Mouse (Mus musculus) forebrain, embryonic 14.5 days (tissue): Measurements from ENCODE around the gene Anapc7. TPM values are rescaled to one million over a fixed set of nuclear protein-coding genes. Genes with fewer than 3 reads are reported as not detected.

Source experiments
- ATAC-seq: fragments of 200-750 bp; cut with Nextera tagmentation; 2 replicates; pipeline ENCODE4 v1.8.0; 2017; ENCODE audit warnings: mild to moderate bottlenecking, moderate library complexity
- DNase-seq: peaks from one replicate; pipeline ENCODE4 v3.0.0-alpha.2; 2015; ENCODE audit warnings: low spot score
- H3K27ac ChIP-seq: fragments of 300-500 bp; sonication (generic); 2 replicates; pipeline ENCODE4 v1.5.1; 2014; ENCODE audit warnings: low read depth, mild to moderate bottlenecking, control low read depth, low read length, moderate library complexity
- H3K27me3 ChIP-seq: fragments of 300-500 bp; sonication (generic); replicated peaks from 2 replicates; pipeline ENCODE4 v1.6.1; 2014; ENCODE audit warnings: low read length, control low read depth, mixed read lengths; ENCODE audit not compliant: control insufficient read depth, insufficient read depth
- H3K36me3 ChIP-seq: fragments of 300-500 bp; sonication (generic); 2 replicates; pipeline ENCODE4 v1.6.1; 2014; ENCODE audit warnings: low read length, control low read depth; ENCODE audit not compliant: control insufficient read depth, insufficient read depth
- H3K4me1 ChIP-seq: fragments of 300-500 bp; sonication (generic); 2 replicates; pipeline ENCODE4 v1.6.1; 2014; ENCODE audit warnings: antibody characterized with exemption, low read length, control low read depth; ENCODE audit not compliant: control insufficient read depth, insufficient read depth
- H3K4me2 ChIP-seq: fragments of 300-500 bp; sonication (generic); 2 replicates; pipeline ENCODE4 v1.6.1; 2014; ENCODE audit warnings: mild to moderate bottlenecking, control low read depth, low read length
- H3K4me3 ChIP-seq: fragments of 300-500 bp; sonication (generic); 2 replicates; pipeline ENCODE4 v1.5.1; 2014; ENCODE audit warnings: low read depth, low read length, control low read depth
- H3K9ac ChIP-seq: fragments of 300-500 bp; sonication (generic); 2 replicates; pipeline ENCODE4 v1.6.1; 2014; ENCODE audit warnings: mild to moderate bottlenecking, low read length, control low read depth, moderate library complexity
- H3K9me3 ChIP-seq: fragments of 300-500 bp; sonication (generic); replicated peaks from 2 replicates; pipeline ENCODE4 v1.6.1; 2016; ENCODE audit warnings: low read length, control low read depth, mixed read lengths; ENCODE audit not compliant: control insufficient read depth
- WGBS: fragments of 180-500 bp; shearing (Covaris S2); extraction: QIAGEN DNeasy Blood & Tissue Kit; methylation state at CpG from one replicate; pipeline ENCODE4 v1.1.7; 2014; 5-methylcytosine and 5-hydroxymethylcytosine counted together
- polyA plus RNA-seq: library from polyadenylated mRNA; unstranded; fragments of >200 nt; fragmentation: Nextera tagmentation; extraction: Ambion mirVana; gene quantifications from 2 replicates; pipeline ENCODE4 v1.2.1, GENCODE M21; 2014

Gene Anapc7
- polyA plus RNA-seq, 1 experiment from 2014 or later, result 37.3 TPM

GRCm38 (mm10) chr5:122487825-122488224 lies 66.3 kb downstream of the Anapc7 start:
- H3K9me3 ChIP-seq, result no peaks in the 10 kb centered on the region
- no peak overlapping the region for H3K9ac ChIP-seq
- WGBS, result 92% methylated on average over 6 of the region's 6 CpGs
- H3K4me3 ChIP-seq, result no peak overlapping the region
- peaks cover 84% of the 10 kb centered on the region for H3K36me3 ChIP-seq
- H3K4me1 ChIP-seq, result no peaks in the 10 kb centered on the region
- no peaks in the 10 kb centered on the region for H3K27me3 ChIP-seq
- no peak for ATAC-seq
- no peak overlapping the region for H3K4me2 ChIP-seq
- H3K27ac ChIP-seq, result no peak overlapping the region
- no peak for DNase-seq

DNA sequence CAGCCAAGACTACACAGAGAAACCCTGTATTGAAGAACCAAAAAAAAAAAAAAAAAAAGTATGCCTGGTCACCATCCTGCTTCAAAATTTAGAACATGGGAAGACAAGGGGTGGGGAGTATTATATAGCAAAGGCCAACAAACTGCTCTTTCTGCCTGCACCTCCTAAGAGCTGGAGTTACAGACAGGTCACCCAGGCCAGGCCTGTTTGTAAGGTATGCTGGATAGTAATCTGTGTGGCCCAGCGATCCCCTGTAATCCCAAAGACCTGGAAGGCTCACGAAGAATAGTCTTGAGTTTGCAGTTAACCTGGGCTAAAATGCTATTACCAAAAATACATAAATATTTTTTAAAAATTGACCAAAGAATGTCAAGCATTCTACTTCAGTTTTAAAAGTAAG lies 68.7 kb downstream of the Anapc7 start:
- Histone ChIP-seq H3K36me3 (peaks cover 83% of the 10 kb centered on the region), H3K9me3 (no peaks in the 10 kb centered on the region), H3K4me1 (no peaks in the 10 kb centered on the region), H3K9ac (no peak overlapping the region), H3K4me2 (no peak overlapping the region), H3K27me3 (no peaks in the 10 kb centered on the region), H3K4me3 (no peak overlapping the region), H3K27ac (no peak overlapping the region)
- DNase-seq (no peak), ATAC-seq (no peak)
- WGBS, result 94% methylated on average over 2 of the region's 2 CpGs

DNA sequence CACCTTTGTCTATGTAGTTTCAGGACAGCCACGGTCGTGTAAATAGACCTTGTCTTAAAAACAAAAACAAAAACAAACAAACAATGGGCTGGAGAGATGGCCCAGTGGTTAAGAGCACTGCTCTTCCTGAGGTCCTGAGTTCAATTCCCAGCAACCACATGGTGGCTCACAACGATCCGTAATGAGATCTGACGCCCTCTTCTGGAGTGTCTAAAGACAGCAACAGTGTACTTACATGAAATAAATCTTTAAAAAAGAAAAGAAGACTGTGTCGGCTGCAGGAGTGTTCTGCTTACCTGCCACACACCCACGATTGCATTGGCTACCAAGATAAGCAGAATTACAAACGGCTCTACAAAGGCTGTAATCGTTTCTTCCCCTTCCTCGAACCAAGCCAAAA lies 69.9 kb downstream of the Anapc7 start:
- no peak overlapping the region for H3K27ac ChIP-seq
- ATAC-seq (no peak), DNase-seq (no peak)
- no peak overlapping the region for H3K4me2 ChIP-seq
- no peaks in the 10 kb centered on the region for H3K9me3 ChIP-seq
- peaks cover 83% of the 10 kb centered on the region for H3K36me3 ChIP-seq
- WGBS, result 89% methylated on average over 10 of the region's 10 CpGs
- H3K4me3 ChIP-seq, result no peak overlapping the region
- no peaks in the 10 kb centered on the region for H3K4me1 ChIP-seq
- no peaks in the 10 kb centered on the region for H3K27me3 ChIP-seq
- no peak overlapping the region for H3K9ac ChIP-seq

GRCm38 (mm10) chr5:122493035-122493434 lies 71.5 kb downstream of the Anapc7 start:
- no peak overlapping the region for H3K4me3 ChIP-seq
- no peaks in the 10 kb centered on the region for H3K27me3 ChIP-seq
- H3K36me3 ChIP-seq, result peaks cover 80% of the 10 kb centered on the region
- no peak overlapping the region for H3K4me2 ChIP-seq
- DNase-seq (no peak), ATAC-seq (no peak)
- no peak overlapping the region for H3K27ac ChIP-seq
- peaks cover under 1% of the 10 kb centered on the region; the same call in 1 of the 2 replicates for H3K4me1 ChIP-seq
- 86% methylated on average over 2 of the region's 2 CpGs for WGBS
- H3K9ac ChIP-seq, result no peak overlapping the region
- no peaks in the 10 kb centered on the region for H3K9me3 ChIP-seq

- ATAC-seq (no peak), DNase-seq (no peak)
- Histone ChIP-seq H3K4me2 (no peak overlapping the region), H3K27me3 (no peaks in the 10 kb centered on the region), H3K27ac (no peak overlapping the region), H3K9ac (no peak overlapping the region), H3K4me1 (peaks cover 10% of the 10 kb centered on the region), H3K4me3 (no peak overlapping the region), H3K36me3 (peaks cover 70% of the 10 kb centered on the region), H3K9me3 (no peaks in the 10 kb centered on the region)
- WGBS, result 81% methylated on average over 1 of the region's 1 CpGs
Measured at GRCm38 (mm10) chr5:122494449-122494848, 73.0 kb downstream of the Anapc7 start.

Other genes starting within 250 kb of the Anapc7 start
- 1.3 and 2.4 TPM in 2 replicates for gene Hvcn1, start 214.9 kb upstream of the Anapc7 start, polyA plus RNA-seq
- gene Tctn1, start 157.2 kb upstream of the Anapc7 start, polyA plus RNA-seq, result 3.5 and 3.6 TPM in 2 replicates
- gene Pptc7, start 137.3 kb upstream of the Anapc7 start, polyA plus RNA-seq, result 5.2 and 5.9 TPM in 2 replicates
- gene Rad9b, start 67.5 kb upstream of the Anapc7 start, polyA plus RNA-seq, result 12.2 and 13.1 TPM in 2 replicates
- gene Vps29, start 67.3 kb upstream of the Anapc7 start, polyA plus RNA-seq, result 288 and 315 TPM in 2 replicates
- gene Gpn3, start 49.8 kb upstream of the Anapc7 start, polyA plus RNA-seq, result 54.9 and 57.2 TPM in 2 replicates
- 146 and 157 TPM in 2 replicates for gene Fam216a, start 49.3 kb upstream of the Anapc7 start, polyA plus RNA-seq
- 95.5 and 119 TPM in 2 replicates for gene Arpc3, start 29.8 kb upstream of the Anapc7 start, polyA plus RNA-seq
- 34.8 and 35.1 TPM in 2 replicates for gene Atp2a2, start 80.5 kb downstream of the Anapc7 start, polyA plus RNA-seq
- gene Ift81, start 192.8 kb downstream of the Anapc7 start, polyA plus RNA-seq, result 48.9 and 67.6 TPM in 2 replicates
- 1.5 and 1.7 TPM in 2 replicates for gene P2rx7, start 222.2 kb downstream of the Anapc7 start, polyA plus RNA-seq